Mouse (Mus musculus): ENCODE measurements around the gene Acad8.

GRCm38 (mm10) chr9:27043892-27044291 is 44.5 kb upstream of the Acad8 start:
- TF ChIP-seq ZNF384 (IDR thresholded peaks at IDR 0.05; ENCODE audit: low read depth, low read length): no peak
- TF ChIP-seq ZC3H11A (IDR thresholded peaks at IDR 0.05; ENCODE audit: borderline replicate concordance, low read depth, low read length): no peak
- TF ChIP-seq HCFC1 (IDR thresholded peaks at IDR 0.05; ENCODE audit: borderline replicate concordance, insufficient read depth, low read length): no peak

Data from ES-E14 (cell line).